Mouse (Mus musculus) heart, postnatal 25 days (tissue): ENCODE results near the gene Rhebl1. TPM values are rescaled to one million over a fixed set of nuclear protein-coding genes. Genes with fewer than 3 reads are reported as not detected.

ENCODE experiments used
- DNase-seq: peaks from one replicate; pipeline ENCODE4 v3.0.0; 2022; ENCODE audit warnings: low spot score
- intact Hi-C: fragments of 180-260 bp; cut with DNase I; formaldehyde crosslinking; loops from one replicate; pipeline ENCODE4 v1.15.1; 2025
- total RNA-seq, 2 experiments: library from RNA; stranded (reverse); gene quantifications; 2 replicates each; pipeline ENCODE4 v1.2.3; 2021

The Rhebl1 gene
- total RNA-seq, 2 experiments from 2014 or later = 2.0 to 2.8 TPM

DNA sequence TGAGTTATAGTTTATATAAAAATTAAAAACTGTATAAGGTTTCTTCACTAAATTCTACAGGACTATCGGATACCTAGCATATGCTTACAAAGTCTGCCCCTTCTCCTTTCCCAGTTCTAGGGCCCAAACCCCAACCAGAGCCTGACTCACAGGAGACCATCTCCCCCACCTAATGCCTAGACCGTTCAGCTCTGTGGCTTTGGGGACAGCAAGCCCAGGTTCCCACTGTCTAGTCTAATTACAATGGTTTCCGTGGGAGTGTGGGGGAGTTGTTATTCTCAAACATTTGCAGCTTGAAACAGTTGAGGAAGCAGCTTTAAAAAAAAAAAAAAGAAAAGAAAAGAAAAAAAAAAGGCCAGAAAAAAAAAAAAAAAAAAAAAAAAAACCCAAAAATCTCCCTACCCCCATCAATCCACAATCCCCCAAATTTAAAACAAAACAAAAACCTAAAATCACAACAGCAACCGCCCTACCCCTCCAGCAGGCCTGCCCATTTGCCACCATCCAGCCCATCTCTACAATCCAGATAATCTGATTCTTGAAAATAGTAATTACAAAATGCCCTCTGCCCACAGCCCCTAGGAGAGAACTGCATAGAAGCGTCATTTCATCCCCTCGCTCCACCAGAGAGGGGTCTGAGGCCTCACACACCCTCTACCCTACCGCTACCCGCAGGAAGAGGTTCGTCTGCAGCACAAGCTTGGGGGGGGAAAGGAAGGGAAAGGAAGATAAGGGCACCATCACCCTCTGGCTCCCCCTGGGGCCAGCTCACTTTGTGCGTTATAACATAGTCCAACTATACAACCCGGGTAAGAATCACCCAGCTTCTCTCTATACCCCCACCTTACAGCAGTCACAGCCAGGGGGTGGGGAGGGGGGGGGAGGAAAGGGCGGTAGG lies 61.9 kb downstream of the Rhebl1 start:
- intact Hi-C loops = no loop called here
- no peak for DNase-seq

DNA sequence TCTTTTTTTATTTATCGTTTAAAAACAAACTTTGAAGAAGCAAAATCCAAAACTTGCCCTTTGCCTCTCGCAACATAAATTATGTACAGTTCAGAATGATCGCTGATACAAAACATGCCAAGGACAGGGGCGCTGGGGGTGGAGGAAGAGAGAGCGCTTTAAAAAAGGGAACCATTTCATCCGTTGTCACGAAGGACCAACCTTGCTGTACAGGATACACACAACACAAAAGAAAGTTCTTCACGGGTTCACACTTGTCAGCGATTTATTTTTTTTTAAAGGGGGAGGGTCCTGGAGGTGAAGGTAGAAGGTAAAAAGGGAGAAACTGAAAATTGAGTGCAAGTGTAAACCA lies 62.7 kb downstream of the Rhebl1 start:
- no peak for DNase-seq
- intact Hi-C loops = no loop called here

DNA sequence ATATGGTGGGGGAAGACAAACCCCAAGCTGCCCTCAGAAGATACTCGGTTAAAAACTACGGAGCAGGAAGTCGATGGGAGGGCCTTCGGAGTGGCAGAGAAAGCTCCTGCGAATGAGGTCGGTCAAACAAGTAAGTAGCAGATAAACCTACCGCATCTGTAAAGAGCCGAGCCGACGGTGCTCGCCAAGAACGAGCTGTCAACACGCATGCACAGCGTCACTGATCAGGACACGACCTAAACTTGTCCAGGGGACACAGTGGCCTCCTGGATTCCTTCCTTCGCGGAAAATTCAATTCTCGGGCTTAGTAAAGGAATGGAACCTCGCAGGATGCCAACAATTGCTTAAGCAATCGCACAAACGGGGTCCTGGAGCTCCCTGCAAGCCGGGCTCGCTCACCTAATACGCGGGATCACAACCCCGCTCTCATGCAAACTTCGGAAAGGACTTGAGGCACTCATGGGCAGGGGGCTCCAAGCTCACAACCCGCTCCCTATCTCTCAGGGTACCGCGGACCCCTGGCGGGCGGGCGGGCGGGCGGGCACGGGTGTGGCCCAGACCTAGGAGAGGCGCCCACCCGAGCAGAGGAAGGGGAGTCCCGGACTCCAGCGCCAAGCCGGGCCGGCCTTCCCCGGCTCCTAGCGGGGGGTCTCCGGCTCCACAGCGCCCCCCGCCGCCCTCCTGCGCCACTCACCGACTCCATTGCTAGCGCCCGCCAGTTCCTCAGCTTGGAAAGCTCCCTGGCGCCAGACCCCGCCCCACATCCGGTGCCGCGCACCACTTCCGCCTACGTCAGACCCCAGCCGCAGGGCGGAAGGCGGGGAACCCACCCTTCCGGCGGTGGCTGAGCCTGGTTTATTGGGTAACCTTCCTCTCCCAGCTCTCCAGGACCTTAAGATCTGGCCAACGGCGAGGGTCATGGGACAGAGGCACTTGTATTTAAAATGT lies 63.3 kb downstream of the Rhebl1 start, which contains the start of gene Prkag1:
Gene Prkag1 (minus strand): TSS at position 786 of the 948 bp plus-strand sequence.
- intact Hi-C loops = no loop called here
- DNase-seq = peak; percentile 97

Other genes starting within 250 kb of the Rhebl1 start
- gene Ddx23, start 231.6 kb downstream of the Rhebl1 start, total RNA-seq = 10 to 100 TPM; 43.5 to 52.8 TPM
- 1 to 10 TPM; 1.3 to 1.5 TPM for gene Rnd1, start 217.1 kb downstream of the Rhebl1 start, total RNA-seq
- under 1 TPM in 1 of 2 experiments, not detected in 1; 0.18 TPM for gene Ccdc65, start 186.3 kb downstream of the Rhebl1 start, total RNA-seq
- 1 to 10 TPM; 4.7 to 7.2 TPM for gene Fkbp11, start 166.3 kb downstream of the Rhebl1 start, total RNA-seq
- 10 to 100 TPM; 18.5 to 20.8 TPM for gene Arf3, start 131.3 kb downstream of the Rhebl1 start, total RNA-seq
- under 1 TPM; 0.34 to 0.57 TPM for gene Wnt10b, start 116.4 kb downstream of the Rhebl1 start, total RNA-seq
- not detected for gene Wnt1, start 104.7 kb downstream of the Rhebl1 start, total RNA-seq
- under 1 TPM; 0.21 to 0.59 TPM for gene Ddn, start 85.0 kb downstream of the Rhebl1 start, total RNA-seq
- 100 to 1,000 TPM in 1 of 2 experiments, 10 to 100 TPM in 1; 90.5 to 103 TPM for gene Prkag1, start 63.0 kb downstream of the Rhebl1 start, total RNA-seq
- gene Kmt2d, start 23.3 kb downstream of the Rhebl1 start, total RNA-seq = 10 to 100 TPM; 52.1 to 57.7 TPM
- 1 to 10 TPM; 1.8 TPM for gene Dhh, start 4.0 kb upstream of the Rhebl1 start, total RNA-seq
- gene Lmbr1l, start 23.7 kb upstream of the Rhebl1 start, total RNA-seq = 10 to 100 TPM; 11.5 to 13.4 TPM
- gene Tuba1b, start 40.0 kb upstream of the Rhebl1 start, total RNA-seq = 100 to 1,000 TPM; 163 to 175 TPM
- gene Gm49450, start 59.0 kb upstream of the Rhebl1 start, total RNA-seq = not detected
- gene Tuba1a, start 59.2 kb upstream of the Rhebl1 start, total RNA-seq = 100 to 1,000 TPM in 1 of 2 experiments, 10 to 100 TPM in 1; 99.4 to 105 TPM
- gene Tuba1c, start 135.4 kb upstream of the Rhebl1 start, total RNA-seq = 10 to 100 TPM; 33.5 to 33.7 TPM
- gene Prph, start 160.6 kb upstream of the Rhebl1 start, total RNA-seq = under 1 TPM; 0.14 to 0.42 TPM
- gene Troap, start 180.0 kb upstream of the Rhebl1 start, total RNA-seq = under 1 TPM; 0.13 to 0.67 TPM
- not detected for gene C1ql4, start 193.3 kb upstream of the Rhebl1 start, total RNA-seq
- under 1 TPM; 0.16 to 0.45 TPM for gene Dnajc22, start 198.6 kb upstream of the Rhebl1 start, total RNA-seq
- gene Spats2, start 231.4 kb upstream of the Rhebl1 start, total RNA-seq = 1 to 10 TPM; 7.7 to 7.9 TPM